Mouse (Mus musculus) lung, adult 2 months (tissue): ENCODE data around the gene Nxph3. TPM values are rescaled to one million over a fixed set of nuclear protein-coding genes. Genes with fewer than 3 reads are reported as not detected.

ENCODE experiments used
- DNase-seq: peaks from one replicate; pipeline ENCODE4 v3.0.0; 2022
- H3K4me1 ChIP-seq: fragments of 200-500 bp; 2 replicates; pipeline ENCODE4 v1.6.1; 2011; ENCODE audit warnings: low read length; ENCODE audit not compliant: control insufficient read depth, insufficient read depth
- H3K4me3 ChIP-seq: fragments of 200-500 bp; replicated peaks from 2 replicates; pipeline ENCODE3; 2011; ENCODE audit warnings: low read depth, mild to moderate bottlenecking, control low read depth, low read length; ENCODE audit errors: extremely low read depth
- CTCF ChIP-seq: fragments of 200-500 bp; IDR thresholded peaks from 2 replicates; pipeline ENCODE4 v1.5.1; 2011; ENCODE audit warnings: mild to moderate bottlenecking, low read length, control low read depth; ENCODE audit not compliant: insufficient read depth
- POLR2A ChIP-seq: fragments of 200-500 bp; IDR thresholded peaks from 2 replicates; pipeline ENCODE4 v1.6.1; 2011; ENCODE audit warnings: low read depth, mild to moderate bottlenecking, control low read depth, low read length, borderline replicate concordance; ENCODE audit errors: extremely low read depth
- WGBS: fragments of 180-500 bp; shearing (Covaris S2); methylation state at CpG from one replicate; pipeline ENCODE4 v1.1.7; 2018; 5-methylcytosine and 5-hydroxymethylcytosine counted together
- polyA plus RNA-seq: library from polyadenylated mRNA; depleted of rRNA; stranded (reverse); fragments of >200 nt; gene quantifications from 2 replicates; pipeline ENCODE4 v1.2.3, GENCODE M21; 2012

Gene Nxph3
- polyA plus RNA-seq, 1 experiment = 9.2 TPM

DNA sequence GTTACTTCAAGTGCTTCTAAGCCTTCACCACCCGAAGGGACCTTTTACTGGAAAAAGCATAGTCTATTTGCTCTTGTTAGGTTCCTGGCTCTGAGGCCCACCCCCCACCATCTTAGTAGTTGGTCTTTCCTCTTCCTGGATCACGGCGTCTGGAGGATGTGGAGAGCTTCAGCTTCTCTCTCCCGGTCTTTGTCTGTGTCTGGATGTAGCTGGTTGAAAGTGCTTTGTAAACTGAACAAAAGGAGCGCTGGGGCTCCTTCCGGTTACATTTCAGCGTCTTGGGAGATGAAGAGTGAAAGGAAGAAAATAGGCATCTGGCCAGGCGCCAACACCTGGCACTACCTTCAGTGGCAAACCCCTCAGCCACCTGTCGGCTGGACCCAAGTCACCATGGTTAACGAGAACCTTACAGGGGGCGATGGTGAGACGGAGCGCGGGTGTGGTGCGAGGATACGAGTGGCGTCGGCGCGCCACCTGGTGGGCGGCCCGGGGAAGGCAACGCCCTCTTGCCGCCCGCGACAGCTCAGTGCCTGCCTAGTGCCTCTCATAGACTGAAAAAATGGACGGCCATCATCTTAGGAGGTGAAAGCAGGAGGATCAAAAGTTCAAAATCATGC lies 6.2 kb upstream of the Nxph3 start:
- Histone ChIP-seq H3K4me1 (0 out of 2 replicates have a peak, but pooled peaks cover 2% of the 10 kb centered on the region), H3K4me3 (peak overlapping the region; percentile 17)
- DNase-seq = peak; percentile 83
- TF ChIP-seq CTCF = peak; percentile 76
- TF ChIP-seq POLR2A = no peak
- WGBS = 3% methylated on average over 27 of the region's 27 CpGs

GRCm38 (mm10) chr11:95519996-95520395 lies 5.6 kb upstream of the Nxph3 start:
- TF ChIP-seq CTCF (no peak), POLR2A (no peak)
- DNase-seq = no peak
- H3K4me1 ChIP-seq = 0 out of 2 replicates have a peak, but pooled peaks cover 2% of the 10 kb centered on the region
- WGBS = 79% methylated on average over 3 of the region's 3 CpGs
- H3K4me3 ChIP-seq = no peak overlapping the region

- DNase-seq = no peak
- WGBS = 66% methylated on average over 10 of the region's 10 CpGs
- Histone ChIP-seq H3K4me3 (no peak overlapping the region), H3K4me1 (0 out of 2 replicates have a peak, but pooled peaks cover 2% of the 10 kb centered on the region)
- TF ChIP-seq CTCF (no peak), POLR2A (no peak)
Measured at GRCm38 (mm10) chr11:95519299-95519698, 4.9 kb upstream of the Nxph3 start.

GRCm38 (mm10) chr11:95517162-95517561 lies 2.8 kb upstream of the Nxph3 start:
- 59% methylated on average over 6 of the region's 6 CpGs for WGBS
- TF ChIP-seq CTCF (no peak), POLR2A (no peak)
- no peak for DNase-seq
- Histone ChIP-seq H3K4me3 (no peak overlapping the region), H3K4me1 (0 out of 2 replicates have a peak, but pooled peaks cover 2% of the 10 kb centered on the region)

DNA sequence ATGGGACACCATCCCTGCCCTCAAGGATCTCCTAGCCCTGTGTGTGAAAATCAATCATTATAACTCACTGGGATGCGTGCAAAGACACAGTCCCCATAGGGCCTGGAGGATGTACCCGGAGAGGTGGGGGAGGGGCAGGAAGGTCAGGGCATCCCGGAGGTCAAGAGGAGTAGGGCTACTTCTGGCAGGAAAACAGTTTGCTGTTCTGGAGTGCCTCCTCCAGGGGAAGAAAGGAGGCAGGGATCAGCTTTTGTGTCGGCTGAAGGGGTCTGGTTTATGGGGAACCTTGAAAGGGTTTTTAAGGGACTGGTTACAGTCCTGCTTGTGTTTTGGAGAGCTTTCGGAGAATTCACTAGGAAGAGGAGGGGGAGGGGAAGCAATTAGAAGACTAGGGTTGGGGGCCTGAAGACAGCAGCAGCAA lies 2.1 kb upstream of the Nxph3 start:
- no peak overlapping the region for H3K4me3 ChIP-seq
- 25% methylated on average over 5 of the region's 5 CpGs for WGBS
- 0 out of 2 replicates have a peak, but pooled peaks cover 2% of the 10 kb centered on the region for H3K4me1 ChIP-seq
- TF ChIP-seq CTCF (no peak), POLR2A (no peak)
- DNase-seq = no peak

GRCm38 (mm10) chr11:95515376-95516323 lies 1.3 kb upstream of the Nxph3 start:
- 70% methylated on average over 17 of the region's 17 CpGs for WGBS
- no peak overlapping the region for H3K4me3 ChIP-seq
- no peak for TF ChIP-seq POLR2A
- no peak for TF ChIP-seq CTCF
- no peaks in the 10 kb centered on the region for H3K4me1 ChIP-seq
- DNase-seq = no peak

DNA sequence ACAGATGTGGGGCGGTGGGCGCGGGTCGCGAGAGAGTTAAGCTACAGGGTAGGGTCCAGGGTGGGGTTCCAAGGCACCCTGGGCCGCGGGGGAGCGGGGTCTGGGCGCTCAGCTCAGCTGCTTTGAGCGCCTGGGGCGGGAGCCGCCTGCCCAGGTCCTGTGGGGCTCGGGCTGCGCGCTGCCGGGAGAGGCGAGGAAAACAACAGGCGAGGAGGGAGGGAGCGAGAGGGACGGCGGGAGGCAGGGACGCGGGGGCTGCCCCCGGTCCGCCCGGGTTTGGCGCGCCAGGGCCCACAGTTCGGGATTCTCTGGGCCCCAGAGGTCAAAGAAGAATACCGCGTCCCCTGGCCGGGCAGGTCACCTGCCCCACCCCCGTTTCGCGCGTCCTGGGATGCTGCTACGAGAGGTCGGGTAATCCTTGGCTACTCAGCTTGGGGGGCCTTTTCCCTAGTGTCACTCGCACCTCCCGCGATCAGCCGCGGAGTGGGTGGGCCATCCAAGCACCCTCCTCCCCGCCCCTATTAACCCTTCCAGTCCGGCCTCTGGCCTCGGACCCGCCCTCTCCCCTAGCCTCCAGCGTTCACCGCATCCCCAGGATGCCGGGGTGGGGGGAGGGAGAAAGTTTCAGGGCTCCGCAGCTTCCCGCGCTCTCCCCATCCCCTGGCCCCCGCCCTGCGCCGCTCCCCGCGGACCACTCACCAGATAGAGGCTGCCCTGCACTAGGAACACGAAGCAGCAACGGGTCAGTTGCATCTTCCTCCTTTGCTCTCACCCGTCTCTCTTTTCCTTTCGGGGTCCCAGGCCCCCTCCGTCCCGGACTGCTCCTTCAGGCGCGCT lies 691 bp downstream of the Nxph3 start:
- TF ChIP-seq POLR2A (no peak), CTCF (no peak)
- 2% methylated on average over 63 of the region's 66 CpGs for WGBS
- no peak for DNase-seq
- no peaks in the 10 kb centered on the region for H3K4me1 ChIP-seq
- peak overlapping the region; percentile 46 for H3K4me3 ChIP-seq

GRCm38 (mm10) chr11:95512383-95512782 lies 2.0 kb downstream of the Nxph3 start:
- WGBS = 69% methylated on average over 6 of the region's 6 CpGs
- DNase-seq = no peak
- no peak for TF ChIP-seq CTCF
- no peak for TF ChIP-seq POLR2A
- no peaks in the 10 kb centered on the region for H3K4me1 ChIP-seq
- H3K4me3 ChIP-seq = no peak overlapping the region

DNA sequence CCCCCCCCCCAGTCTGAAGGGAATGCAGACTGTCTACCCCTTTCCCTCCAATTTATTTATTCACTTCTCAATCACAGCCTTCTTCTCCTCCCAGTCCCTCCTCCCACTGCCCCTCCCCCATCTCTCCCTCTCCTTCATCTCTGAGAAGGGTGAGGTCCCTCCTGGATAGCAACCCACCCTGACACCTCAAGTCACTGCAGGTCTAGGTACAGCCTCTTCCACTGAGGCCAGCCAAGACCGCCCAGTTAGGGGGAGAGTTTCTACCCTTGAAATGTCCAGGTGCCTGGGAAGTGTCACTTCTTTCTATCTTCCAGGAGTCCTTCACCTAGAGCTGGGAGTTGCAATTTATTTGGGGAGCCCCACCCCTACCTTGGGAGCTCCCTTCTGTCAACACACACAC lies 2.5 kb downstream of the Nxph3 start:
- 83% methylated on average over 1 of the region's 1 CpGs for WGBS
- TF ChIP-seq CTCF (no peak), POLR2A (no peak)
- DNase-seq = no peak
- Histone ChIP-seq H3K4me1 (no peaks in the 10 kb centered on the region), H3K4me3 (no peak overlapping the region)
